Mouse (Mus musculus) ovary, postnatal 10 days (tissue): Measurements from ENCODE around the gene Rnf26.
A peak's percentile ranks its signal among the peaks of the same experiment; 100 is the strongest.
"Not testable (repeated sequence)": the region's sequence is repeated elsewhere in the genome, so short reads cannot be mapped to it uniquely, and the experiment has no call there.

Experiments used
- DNase-seq: peaks from one replicate; pipeline ENCODE4 v3.0.0; 2022; ENCODE audit warnings: low spot score

Rnf26 gene

DNA sequence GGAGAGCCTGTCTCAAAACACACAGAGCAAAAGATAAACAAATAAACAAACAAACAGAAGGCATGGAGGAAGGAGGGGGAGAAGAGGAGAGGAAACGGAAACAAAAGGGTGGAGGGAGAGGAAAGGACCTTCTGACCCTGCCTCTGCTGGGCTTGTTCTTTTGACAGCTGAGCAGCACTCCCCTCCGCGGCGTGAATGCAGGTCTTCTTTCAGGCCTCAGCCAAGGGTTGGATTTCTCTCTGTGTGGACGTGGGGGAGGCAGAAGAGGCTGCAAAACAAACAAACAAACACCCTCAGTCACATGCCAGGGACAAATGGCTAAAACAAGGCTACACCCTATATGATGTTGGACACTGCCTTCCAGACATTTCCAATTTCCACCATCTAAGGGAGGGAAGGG is 11.7 kb upstream of the Rnf26 start:
- DNase-seq, result no peak

DNA sequence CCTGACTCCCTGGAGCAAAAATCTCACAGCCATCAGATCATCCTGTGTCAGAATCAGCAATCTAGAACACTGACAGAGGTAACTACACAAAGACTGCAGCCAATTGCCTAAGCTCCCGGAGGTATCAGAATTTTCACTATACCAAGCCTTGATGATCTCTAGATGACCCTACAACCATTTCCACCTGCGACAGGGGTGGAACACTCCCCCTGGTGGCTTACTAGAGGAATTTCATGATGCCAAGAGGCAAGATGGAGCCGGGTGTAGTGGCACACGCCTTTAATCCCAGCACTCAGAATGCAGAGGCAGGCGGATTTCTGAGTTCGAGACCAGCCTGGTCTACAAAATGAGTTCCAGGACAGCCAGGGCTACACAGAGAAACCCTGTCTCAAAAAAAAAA is 11.0 kb upstream of the Rnf26 start:
- DNase-seq, result no peak

- no peak for DNase-seq
Observed at GRCm38 (mm10) chr9:44119948-44120465, 6.7 kb upstream of the Rnf26 start.

DNA sequence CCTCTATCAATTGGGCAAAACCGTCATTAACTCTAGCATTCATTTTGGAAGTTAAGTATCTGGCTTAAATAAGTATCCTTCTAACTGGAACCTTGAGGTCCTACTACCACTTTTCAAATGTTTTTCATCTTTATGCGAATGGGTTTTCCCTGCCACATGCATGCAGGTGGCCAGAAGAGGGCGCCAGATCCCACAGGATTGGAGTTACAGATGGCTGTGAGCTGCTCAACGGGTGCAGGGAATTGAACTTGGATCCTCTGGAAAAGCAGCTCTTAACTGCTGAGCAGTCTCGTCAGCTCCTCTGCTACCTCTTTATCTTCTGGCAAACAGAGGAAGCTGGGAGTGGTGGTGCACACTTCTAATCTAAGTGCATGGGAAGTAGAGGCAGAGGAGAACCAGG is 5.7 kb upstream of the Rnf26 start:
- no peak for DNase-seq

DNA sequence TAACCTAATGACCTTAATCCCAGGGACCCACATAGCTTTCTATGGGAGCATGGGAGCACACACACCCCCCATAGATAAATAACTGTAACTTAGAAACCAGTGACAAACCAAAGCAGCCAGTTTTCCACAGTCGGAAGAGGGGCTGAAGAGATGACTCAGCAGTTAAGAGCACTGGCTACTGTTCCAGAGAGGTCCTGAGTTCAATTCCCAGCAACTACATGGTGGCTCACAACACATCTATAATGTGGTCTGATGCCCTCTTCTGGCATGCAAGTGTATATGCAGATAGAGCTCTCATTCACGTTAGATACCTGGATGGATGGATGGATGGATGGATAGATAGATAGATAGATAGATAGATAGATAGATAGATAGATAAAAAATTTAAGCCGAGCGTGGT is 2.9 kb upstream of the Rnf26 start:
- no peak for DNase-seq

GRCm38 (mm10) chr9:44115599-44115998 is 2.3 kb upstream of the Rnf26 start:
- DNase-seq, result no peak

- no peak for DNase-seq
Observed at GRCm38 (mm10) chr9:44114453-44114852, 1.1 kb upstream of the Rnf26 start.

DNA sequence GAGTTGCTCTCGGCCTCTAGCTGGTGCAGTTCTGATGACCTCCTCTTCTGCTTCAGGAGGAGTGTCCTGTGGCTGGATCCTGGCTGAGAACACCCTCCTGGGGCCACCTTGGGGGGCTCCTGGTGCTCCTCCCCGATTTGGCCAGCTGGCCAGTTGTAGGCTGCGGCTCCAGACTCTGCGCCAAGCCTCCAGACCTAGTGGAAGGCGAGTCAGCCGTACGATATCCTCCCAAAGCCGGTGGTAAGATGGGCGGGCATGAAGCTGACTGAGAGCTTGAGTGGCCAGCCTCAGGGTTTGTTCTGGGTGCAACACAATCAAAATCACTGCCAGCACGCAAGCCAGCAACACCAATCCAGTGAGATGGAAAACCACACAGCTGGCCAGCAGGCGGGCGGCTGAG is 1.4 kb downstream of the Rnf26 start:
- not testable (repeated sequence) for DNase-seq

- no peak for DNase-seq
Observed at GRCm38 (mm10) chr9:44109360-44110095, 3.8 kb downstream of the Rnf26 start.

- no peak for DNase-seq
Observed at GRCm38 (mm10) chr9:44108269-44109055, 4.9 kb downstream of the Rnf26 start.

DNA sequence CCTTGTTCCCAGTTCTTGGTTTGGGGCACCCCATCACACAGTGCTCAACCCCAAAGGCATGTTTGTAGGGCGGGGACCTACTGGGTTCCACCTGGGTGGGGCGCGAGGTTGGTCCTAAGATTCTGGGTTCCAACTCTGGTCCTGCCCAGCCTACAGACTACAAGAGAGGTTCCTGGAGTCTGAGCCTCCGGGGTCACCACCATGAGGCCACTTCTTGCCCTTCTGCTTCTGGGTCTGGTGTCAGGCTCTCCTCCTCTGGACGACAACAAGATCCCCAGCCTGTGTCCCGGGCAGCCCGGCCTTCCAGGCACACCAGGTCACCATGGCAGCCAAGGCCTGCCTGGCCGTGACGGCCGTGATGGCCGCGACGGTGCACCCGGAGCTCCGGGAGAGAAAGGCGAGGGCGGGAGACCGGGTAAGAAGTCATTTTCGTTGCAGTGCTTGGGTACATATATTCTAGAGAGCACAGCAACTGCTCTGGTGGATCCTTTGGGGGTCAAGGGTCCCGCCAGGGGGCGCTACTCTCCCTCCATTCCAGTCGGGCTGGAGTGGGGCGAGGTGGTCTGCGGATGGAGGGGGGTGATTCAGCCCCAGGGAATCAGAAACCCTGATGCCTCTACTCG is 5.6 kb downstream of the Rnf26 start:
- DNase-seq, result no peak

- DNase-seq, result peak; percentile 83
Observed at GRCm38 (mm10) chr9:44107110-44107509, 6.2 kb downstream of the Rnf26 start, which contains the start of gene C1qtnf5. C1qtnf5 (plus strand) TSS chr9:44107245.

DNA sequence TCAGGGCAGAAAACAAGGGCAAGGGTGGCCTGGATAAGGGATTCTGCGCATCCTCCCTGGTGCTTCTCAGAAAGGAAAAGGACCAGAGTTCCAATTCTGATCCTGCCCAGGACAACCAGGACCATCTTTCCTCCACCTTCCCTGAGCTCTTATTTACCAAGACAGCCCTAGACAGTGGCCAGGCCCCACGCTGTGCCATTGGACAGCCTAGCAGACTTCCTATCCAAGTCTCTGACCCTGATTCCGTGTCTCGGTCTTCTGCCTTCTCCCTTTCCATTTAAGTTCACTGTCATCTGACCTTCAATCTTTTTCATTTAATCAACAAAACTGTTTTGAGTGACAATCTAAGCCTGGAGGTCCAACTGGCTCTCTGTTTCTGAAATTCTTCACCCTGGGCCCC is 6.7 kb downstream of the Rnf26 start:
- DNase-seq, result no peak

GRCm38 (mm10) chr9:44106182-44106581 is 7.1 kb downstream of the Rnf26 start:
- no peak for DNase-seq

DNA sequence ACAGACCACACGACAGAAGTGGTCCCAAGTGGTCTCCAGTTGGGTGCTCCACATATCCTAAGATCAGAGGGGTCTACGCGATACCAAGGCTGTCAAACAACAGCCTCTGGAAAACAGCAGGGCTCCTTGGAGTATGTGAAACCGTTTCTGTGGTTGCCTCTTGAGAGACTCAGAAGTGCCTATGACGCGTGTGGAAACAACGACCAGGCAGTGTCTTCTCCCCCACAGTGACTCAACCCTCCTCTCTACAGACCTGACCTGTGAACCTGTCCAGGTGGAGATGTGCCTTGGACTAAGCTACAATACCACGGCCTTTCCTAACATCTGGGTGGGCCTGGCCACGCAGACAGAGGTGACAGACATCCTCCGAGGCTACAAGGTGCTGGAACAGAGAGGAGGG is 7.5 kb downstream of the Rnf26 start:
- no peak for DNase-seq

- no peak for DNase-seq
Observed at GRCm38 (mm10) chr9:44104881-44105280, 8.4 kb downstream of the Rnf26 start.

DNA sequence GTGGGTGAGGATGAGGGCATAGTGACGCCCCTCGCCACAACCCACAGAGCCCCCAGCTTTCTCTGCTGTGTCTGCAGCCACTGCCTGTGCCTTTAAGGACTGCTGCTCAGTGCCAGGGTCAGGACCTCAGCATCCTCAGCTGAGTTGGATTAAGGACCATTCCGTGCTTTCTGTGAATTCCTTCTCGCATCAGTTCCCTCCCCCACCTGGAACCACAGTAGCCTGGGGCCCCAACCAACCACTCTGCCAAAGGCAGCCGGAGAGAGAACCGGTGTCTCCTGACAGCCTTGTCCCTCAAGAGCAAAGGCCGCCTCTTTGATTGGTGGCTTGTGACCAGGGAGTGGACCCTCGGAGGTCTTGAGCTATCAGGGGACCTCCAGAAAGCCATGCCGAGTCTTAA is 11.8 kb downstream of the Rnf26 start, which contains the start of gene Mfrp:
Gene Mfrp (plus strand): TSS at position 240 of the 400 bp plus-strand sequence.
- DNase-seq, result no peak

DNA sequence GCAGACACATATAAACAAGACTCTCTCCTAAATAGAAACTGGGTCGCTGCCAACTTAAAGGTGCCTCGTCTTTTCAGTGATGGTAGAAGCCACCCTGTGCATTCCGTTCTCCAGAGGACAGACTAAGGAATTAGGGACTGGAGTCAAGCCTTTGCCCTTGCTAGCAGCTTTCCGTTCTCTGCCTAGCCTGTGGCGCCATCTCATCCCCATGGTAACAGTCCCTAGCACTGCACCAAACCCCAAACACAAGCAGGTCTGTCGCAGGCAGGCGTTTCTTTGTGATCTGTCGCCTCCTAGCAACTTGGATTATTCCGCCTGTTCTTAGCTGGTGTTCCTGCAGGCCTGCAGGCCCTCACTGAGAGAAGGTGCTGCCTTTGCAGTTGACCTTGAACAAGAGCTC is 16.8 kb downstream of the Rnf26 start:
- DNase-seq, result no peak

DNA sequence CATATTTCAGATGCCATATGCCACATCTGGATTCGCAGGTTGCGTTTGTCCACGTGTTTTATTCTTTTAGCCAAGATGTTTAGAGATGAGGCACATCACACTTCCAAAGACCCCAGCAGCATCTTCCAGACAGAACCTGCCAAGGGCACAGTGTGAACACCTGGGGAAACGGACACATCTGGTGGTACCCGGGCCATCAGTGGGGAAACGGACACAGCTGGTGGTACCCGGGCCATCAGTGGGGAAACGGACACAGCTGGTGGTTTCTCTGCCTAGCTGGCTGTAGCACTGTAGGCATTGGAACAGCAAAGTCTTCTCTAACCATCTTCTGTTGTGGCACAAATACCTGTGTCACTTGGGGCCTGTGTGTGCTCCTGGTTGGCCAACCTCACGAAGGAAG is 17.5 kb downstream of the Rnf26 start:
- no peak for DNase-seq

GRCm38 (mm10) chr9:44094737-44095136 is 18.6 kb downstream of the Rnf26 start:
- no peak for DNase-seq

DNA sequence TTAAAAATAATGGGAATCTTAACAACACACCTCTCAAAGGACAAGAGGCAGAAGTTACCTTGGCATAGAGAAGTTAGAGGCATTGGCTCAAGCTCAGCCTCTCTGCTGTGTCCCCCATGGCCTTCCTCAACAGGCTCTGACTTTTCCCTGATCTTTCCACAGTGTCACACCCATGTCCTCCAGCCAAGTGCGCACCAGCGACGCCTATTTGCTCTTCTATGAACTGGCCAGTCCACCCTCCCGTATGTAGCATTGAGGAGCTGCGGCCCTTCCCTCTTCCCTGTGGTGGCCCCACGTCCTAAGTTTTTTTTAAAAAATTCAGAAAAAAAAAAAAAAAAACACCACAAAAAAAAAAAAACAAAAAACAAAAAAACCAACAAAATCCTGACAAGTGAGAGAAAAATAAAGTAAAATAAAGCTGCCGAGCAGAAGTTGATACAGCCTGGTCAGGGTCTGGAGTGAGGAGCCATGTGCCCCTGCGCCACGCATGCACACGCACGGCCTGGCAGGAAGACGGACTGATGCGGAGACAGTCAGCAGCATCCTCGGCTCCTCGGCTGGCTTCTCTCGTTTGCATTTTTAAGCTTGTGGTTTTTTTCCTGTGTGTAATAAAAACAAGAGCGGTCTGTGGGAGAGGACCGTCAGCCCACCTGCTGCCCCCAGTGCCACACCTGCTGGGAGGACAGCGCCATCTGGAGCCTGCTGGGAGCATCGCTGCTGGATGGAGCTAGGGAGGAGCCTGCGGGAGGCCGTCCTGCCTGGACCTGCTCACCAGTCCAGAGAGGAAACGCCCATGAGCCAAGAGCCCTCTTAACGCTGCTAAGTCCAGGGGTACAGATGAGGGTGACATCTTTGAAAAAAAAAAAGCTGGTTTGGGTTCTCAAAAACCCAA is 19.5 kb downstream of the Rnf26 start:
- no peak for DNase-seq
